Mouse (Mus musculus) thymus, adult 2 months (tissue): Measurements from ENCODE around the gene Psmd12.

ENCODE experiments used
- CTCF ChIP-seq: fragments of 200-500 bp; IDR thresholded peaks from 2 replicates; pipeline ENCODE4 v1.5.1; 2012; ENCODE audit warnings: mild to moderate bottlenecking, control low read depth, low read length, moderate library complexity, borderline replicate concordance; ENCODE audit not compliant: control insufficient read depth, poor library complexity, insufficient read depth; ENCODE audit errors: extremely low read depth
- POLR2A ChIP-seq: fragments of 200-500 bp; IDR thresholded peaks from 2 replicates; pipeline ENCODE4 v1.6.1; 2012; ENCODE audit warnings: mild to moderate bottlenecking, low read length, control low read depth, moderate library complexity; ENCODE audit not compliant: control insufficient read depth, poor library complexity, insufficient read depth; ENCODE audit errors: extremely low read depth

DNA sequence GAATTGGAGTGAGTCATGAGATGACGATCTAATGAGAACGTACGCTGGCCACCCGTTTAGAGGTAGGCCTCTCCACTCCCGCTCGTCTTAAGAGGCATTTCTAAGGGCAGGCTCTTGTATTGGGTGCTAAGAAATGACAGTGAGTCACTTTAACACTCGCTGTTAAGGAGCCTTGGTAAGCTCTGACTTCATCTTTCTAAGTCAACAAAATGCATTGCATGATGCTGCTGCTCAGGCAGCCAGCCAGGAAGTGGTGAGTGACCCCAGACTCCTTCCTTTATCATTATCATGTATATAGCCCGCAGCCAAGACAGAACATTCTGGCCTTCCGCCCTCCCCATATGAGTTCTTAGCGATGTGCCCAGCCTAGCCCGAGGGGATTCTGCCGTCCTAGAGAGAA, 21.0 kb upstream of the Psmd12 start:
- TF ChIP-seq CTCF (no peak), POLR2A (no peak)
